Mouse (Mus musculus) MEL (cell line): ENCODE data around the gene Gm49396. TPM values are rescaled to one million over a fixed set of nuclear protein-coding genes. Genes with fewer than 3 reads are reported as not detected.
A peak's percentile ranks its signal among the peaks of the same experiment; 100 is the strongest.

Experiments used
- DNase-seq: peaks from one replicate; pipeline ENCODE4 v3.0.0; 2011; ENCODE audit warnings: low read depth, low spot score
- H3K27ac ChIP-seq: 2 replicates; pipeline ENCODE4 v1.5.1; 2012; ENCODE audit warnings: low read depth, mild to moderate bottlenecking, control low read depth, low read length, moderate library complexity; ENCODE audit not compliant: control insufficient read depth
- H3K27me3 ChIP-seq, 2 experiments: fragments of 150-350 bp in 1 of 2; sonication (generic) in 1 of 2; 2 replicates each; pipeline ENCODE4 v1.6.1; 2012; ENCODE audit warnings: low read length in 2 of 2, mild to moderate bottlenecking in 2 of 2, improper control_type of control experiment in 1 of 2, moderate library complexity in 1 of 2; ENCODE audit not compliant: insufficient read depth in 2 of 2, control insufficient read depth in 1 of 2
- H3K36me3 ChIP-seq, 2 experiments: 2 replicates each; pipeline ENCODE4 v1.6.1; 2012 to 2014; ENCODE audit warnings: low read length in 2 of 2, improper control_type of control experiment in 1 of 2, inconsistent platforms in 1 of 2, mild to moderate bottlenecking in 1 of 2; ENCODE audit not compliant: insufficient read depth in 2 of 2, control insufficient read depth in 1 of 2
- H3K4me1 ChIP-seq, 2 experiments: fragments of 150-350 bp in 1 of 2; sonication (generic) in 1 of 2; 2 replicates each; pipeline ENCODE4 v1.6.1; 2012; ENCODE audit warnings: low read length in 2 of 2, improper control_type of control experiment in 1 of 2, mild to moderate bottlenecking in 1 of 2; ENCODE audit not compliant: insufficient read depth in 2 of 2, control insufficient read depth in 1 of 2
- H3K4me3 ChIP-seq, 2 experiments: fragments of 150-350 bp in 1 of 2; sonication (generic) in 1 of 2; 2 replicates each; pipeline ENCODE4 v1.5.1; 2012; ENCODE audit warnings: low read depth in 2 of 2, low read length in 2 of 2, mild to moderate bottlenecking in 2 of 2, moderate library complexity in 2 of 2, control low read depth in 1 of 2, improper control_type of control experiment in 1 of 2; ENCODE audit not compliant: control insufficient read depth in 1 of 2, insufficient read depth in 1 of 2
- H3K79me2 ChIP-seq: 2 replicates; pipeline ENCODE4 v1.6.1; 2012; ENCODE audit warnings: mild to moderate bottlenecking, low read length, moderate library complexity; ENCODE audit not compliant: control insufficient read depth, poor library complexity, insufficient read depth
- H3K9ac ChIP-seq: 2 replicates; pipeline ENCODE4 v1.6.1; 2012; ENCODE audit warnings: low read depth, mild to moderate bottlenecking, control low read depth, low read length, moderate library complexity; ENCODE audit not compliant: control insufficient read depth, poor library complexity, severe bottlenecking
- H3K9me3 ChIP-seq: fragments of 150-350 bp; sonication (generic); replicated peaks from 2 replicates; pipeline ENCODE4 v1.6.1; 2012; ENCODE audit warnings: mild to moderate bottlenecking, low read length, improper control_type of control experiment, moderate library complexity; ENCODE audit not compliant: insufficient read depth
- BHLHE40 ChIP-seq: IDR thresholded peaks from 2 replicates; pipeline ENCODE4 v1.6.1; 2012; ENCODE audit warnings: low read depth, mild to moderate bottlenecking, inconsistent platforms, low read length, improper control_type of control experiment, borderline replicate concordance
- CHD1 ChIP-seq: IDR thresholded peaks from 2 replicates; pipeline ENCODE4 v1.6.1; 2012; ENCODE audit warnings: low read depth, mild to moderate bottlenecking, inconsistent platforms, low read length, improper control_type of control experiment
- EP300 ChIP-seq, 2 experiments: IDR thresholded peaks; 2 replicates each; pipeline ENCODE4 v1.6.1; 2011; ENCODE audit warnings: improper control_type of control experiment in 2 of 2, low read length in 2 of 2, low read depth in 1 of 2, mild to moderate bottlenecking in 1 of 2
- ETS1 ChIP-seq: IDR thresholded peaks from 2 replicates; pipeline ENCODE4 v1.6.1; 2012; ENCODE audit warnings: low read depth, mild to moderate bottlenecking, inconsistent platforms, low read length, improper control_type of control experiment, moderate library complexity
- GATA1 ChIP-seq: IDR thresholded peaks from 2 replicates; pipeline ENCODE4 v1.6.1; 2011; ENCODE audit warnings: low read depth, low read length, improper control_type of control experiment
- HCFC1 ChIP-seq: IDR thresholded peaks from 2 replicates; pipeline ENCODE4 v1.6.1; 2012; ENCODE audit warnings: low read depth, mild to moderate bottlenecking, inconsistent platforms, low read length, improper control_type of control experiment, moderate library complexity
- JUND ChIP-seq: IDR thresholded peaks from 2 replicates; pipeline ENCODE4 v1.6.1; 2011; ENCODE audit warnings: low read depth, mild to moderate bottlenecking, improper control_type of control experiment, low read length
- MAX ChIP-seq: IDR thresholded peaks from 2 replicates; pipeline ENCODE4 v1.6.1; 2011; ENCODE audit warnings: low read length, improper control_type of control experiment
- MXI1 ChIP-seq: IDR thresholded peaks from 2 replicates; pipeline ENCODE4 v1.6.1; 2011; ENCODE audit warnings: mild to moderate bottlenecking, low read depth, low read length, improper control_type of control experiment
- MYB ChIP-seq: IDR thresholded peaks from 2 replicates; pipeline ENCODE4 v1.6.1; 2011; ENCODE audit warnings: mild to moderate bottlenecking, low read depth, low read length, improper control_type of control experiment
- MYC ChIP-seq: IDR thresholded peaks from 2 replicates; pipeline ENCODE4 v1.6.1; 2011; ENCODE audit warnings: low read depth, mild to moderate bottlenecking, low read length, improper control_type of control experiment, moderate library complexity
- NELFE ChIP-seq: IDR thresholded peaks from 2 replicates; pipeline ENCODE4 v1.6.1; 2011; ENCODE audit warnings: low read depth, low read length, improper control_type of control experiment
- NRF1 ChIP-seq: IDR thresholded peaks from 2 replicates; pipeline ENCODE4 v1.6.1; 2014; ENCODE audit warnings: low read depth, mild to moderate bottlenecking, inconsistent platforms, low read length, improper control_type of control experiment, moderate library complexity; ENCODE audit not compliant: poor library complexity, insufficient read depth, severe bottlenecking
- POLR2A ChIP-seq, 2 experiments: IDR thresholded peaks; 2 replicates each; pipeline ENCODE4 v1.6.1; 2011 to 2012; ENCODE audit warnings: low read length in 2 of 2, mild to moderate bottlenecking in 2 of 2, control low read depth in 1 of 2, improper control_type of control experiment in 1 of 2, low read depth in 1 of 2, moderate library complexity in 1 of 2; ENCODE audit not compliant: control insufficient read depth in 1 of 2, insufficient read depth in 1 of 2, poor library complexity in 1 of 2
- POLR2AphosphoS2 ChIP-seq: IDR thresholded peaks from 2 replicates; pipeline ENCODE4 v1.6.1; 2011; ENCODE audit warnings: low read length, improper control_type of control experiment
- POLR2AphosphoS5 ChIP-seq: IDR thresholded peaks from 2 replicates; pipeline ENCODE4 v1.6.1; 2012; ENCODE audit warnings: low read depth, borderline replicate concordance, mild to moderate bottlenecking, inconsistent platforms, low read length, moderate library complexity, mixed read lengths
- SIN3A ChIP-seq: IDR thresholded peaks from 2 replicates; pipeline ENCODE4 v1.6.1; 2012; ENCODE audit warnings: low read length, improper control_type of control experiment, inconsistent platforms
- SMC3 ChIP-seq: IDR thresholded peaks from 2 replicates; pipeline ENCODE4 v1.6.1; 2011; ENCODE audit warnings: low read depth, low read length, improper control_type of control experiment
- TAL1 ChIP-seq: IDR thresholded peaks from 2 replicates; pipeline ENCODE4 v1.6.1; 2012; ENCODE audit warnings: mild to moderate bottlenecking, inconsistent platforms, low read length, moderate library complexity, mixed read lengths
- TBP ChIP-seq: IDR thresholded peaks from 2 replicates; pipeline ENCODE4 v1.8.0; 2011; ENCODE audit warnings: low read depth, low read length, improper control_type of control experiment
- TCF12 ChIP-seq: IDR thresholded peaks from 2 replicates; pipeline ENCODE4 v1.6.1; 2014; ENCODE audit warnings: low read depth, mild to moderate bottlenecking, inconsistent platforms, low read length, improper control_type of control experiment, moderate library complexity
- UBTF ChIP-seq: IDR thresholded peaks from 2 replicates; pipeline ENCODE4 v1.6.1; 2012; ENCODE audit warnings: low read depth, mild to moderate bottlenecking, inconsistent platforms, low read length, improper control_type of control experiment, moderate library complexity, borderline replicate concordance; ENCODE audit not compliant: insufficient read depth
- USF1 ChIP-seq: IDR thresholded peaks from 2 replicates; pipeline ENCODE4 v1.6.1; 2014; ENCODE audit warnings: low read depth, mild to moderate bottlenecking, inconsistent platforms, low read length, improper control_type of control experiment, moderate library complexity
- USF2 ChIP-seq, 2 experiments: IDR thresholded peaks; 2 replicates each; pipeline ENCODE4 v1.6.1; 2011 to 2012; ENCODE audit warnings: improper control_type of control experiment in 2 of 2, low read length in 2 of 2, borderline replicate concordance in 1 of 2, inconsistent platforms in 1 of 2, low read depth in 1 of 2, mild to moderate bottlenecking in 1 of 2; ENCODE audit not compliant: insufficient read depth in 1 of 2
- ZNF384 ChIP-seq: IDR thresholded peaks from 2 replicates; pipeline ENCODE4 v1.6.1; 2012; ENCODE audit warnings: low read depth, mild to moderate bottlenecking, inconsistent platforms, low read length, improper control_type of control experiment
- polyA plus RNA-seq, 2 experiments: library from polyadenylated mRNA; stranded (reverse) in 1 of 2; unstranded in 1 of 2; fragments of >175 nt in 1 of 2; fragments of >200 nt in 1 of 2; gene quantifications; 2 replicates each; pipeline versions ENCODE4 v1.2.1 to v1.2.4; 2012; ENCODE audit warnings: low replicate concordance in 2 of 2, low read depth in 1 of 2; ENCODE audit not compliant: insufficient read length in 2 of 2, insufficient read depth in 1 of 2, missing spikeins in 1 of 2
- total RNA-seq: library from RNA; depleted of rRNA; stranded (reverse); fragments of 300-350 nt; gene quantifications from 2 replicates; pipeline ENCODE4 v1.2.3, GENCODE M21; 2012

Gene Gm49396
- total and polyA plus RNA-seq, 3 experiments: 1.9 to 4.2 TPM; not detected in 1

- Histone ChIP-seq H3K79me2 (peaks cover 6% of the 10 kb centered on the region), H3K36me3 (peaks cover 0 to 4% of the 10 kb centered on the region in 2 experiments; a peak in 2 of 4 replicates), H3K4me3 (no peak overlapping the region)
Observed at GRCm38 (mm10) chr7:30566033-30566432, 2.9 kb downstream of the Gm49396 start.

GRCm38 (mm10) chr7:30567555-30567954 is 4.4 kb downstream of the Gm49396 start:
- H3K27ac ChIP-seq: no peak overlapping the region
- no peak for TF ChIP-seq MXI1
- no peak for TF ChIP-seq TCF12
- no peak for TF ChIP-seq MYB
- TF ChIP-seq POLR2AphosphoS5: no peak
- TF ChIP-seq ETS1: no peak
- TF ChIP-seq, all 39 proteins: peak for 0
- H3K36me3 ChIP-seq: peaks cover 0 to 4% of the 10 kb centered on the region in 2 experiments; a peak in 3 of 4 replicates
- H3K4me3 ChIP-seq: no peak overlapping the region
- DNase-seq: no peak
- H3K27me3 ChIP-seq: no peaks in the 10 kb centered on the region
- peaks cover 3% of the 10 kb centered on the region for H3K79me2 ChIP-seq
- H3K9ac ChIP-seq: no peak overlapping the region
- peaks cover 3 to 8% of the 10 kb centered on the region in 2 experiments; a peak in 1 of 4 replicates for H3K4me1 ChIP-seq
- no peaks in the 10 kb centered on the region for H3K9me3 ChIP-seq

More at GRCm38 (mm10) chr7:30566033-30566432, 2.9 kb downstream of the Gm49396 start:
- TF ChIP-seq MYC (no peak), NELFE (no peak), ZNF384 (no peak), MXI1 (no peak), SMC3 (no peak), TAL1 (no peak), EP300 (IDR thresholded peaks at IDR 0.05; ENCODE audit: low read depth in 1 of 2, low read length in 2 of 2) (no peak), HCFC1 (no peak)
- no peak for DNase-seq
- Histone ChIP-seq H3K9ac (no peak overlapping the region), H3K9me3 (no peaks in the 10 kb centered on the region), H3K27me3 (no peaks in the 10 kb centered on the region), H3K27ac (no peak overlapping the region), H3K4me1 (peaks cover 2 to 8% of the 10 kb centered on the region in 2 experiments; a peak in 1 of 4 replicates)

- H3K9me3 ChIP-seq: no peaks in the 10 kb centered on the region
- peaks cover 0 to 15% of the 10 kb centered on the region in 2 experiments; a peak in 3 of 4 replicates for H3K36me3 ChIP-seq
- DNase-seq: peak; percentile 63
- no peak overlapping the region for H3K4me3 ChIP-seq
- no peak overlapping the region for H3K9ac ChIP-seq
- no peaks in the 10 kb centered on the region for H3K79me2 ChIP-seq
- no peaks in the 10 kb centered on the region for H3K27me3 ChIP-seq
- peaks cover 0 to 6% of the 10 kb centered on the region in 2 experiments; a peak in 1 of 4 replicates for H3K4me1 ChIP-seq
- H3K27ac ChIP-seq: peak overlapping the region; percentile 15; the same call in 1 of the 2 replicates
- TF ChIP-seq HCFC1: no peak
- no peak for TF ChIP-seq USF1
- no peak for TF ChIP-seq USF2 (IDR thresholded peaks at IDR 0.05; ENCODE audit: borderline replicate concordance in 1 of 2, insufficient read depth in 1 of 2, low read depth in 1 of 2, low read length in 2 of 2)
- TF ChIP-seq MAX: peak; percentile 65
- no peak for TF ChIP-seq MYB
- TF ChIP-seq TCF12: no peak
- peak; percentile 49 for TF ChIP-seq MXI1
- TF ChIP-seq CHD1: no peak
- TF ChIP-seq POLR2A (IDR thresholded peaks at IDR 0.05; ENCODE audit: control insufficient read depth in 1 of 2, insufficient read depth in 1 of 2, low read depth in 1 of 2, low read length in 2 of 2, poor library complexity in 1 of 2): no peak
- no peak for TF ChIP-seq ZNF384
- no peak for TF ChIP-seq NRF1
- TF ChIP-seq BHLHE40: no peak
- no peak for TF ChIP-seq SIN3A
- TF ChIP-seq GATA1: peak; percentile 8; the same call in 1 of the 2 replicates
- TF ChIP-seq POLR2AphosphoS2: no peak
- peak; percentile 61 for TF ChIP-seq TBP
- TF ChIP-seq UBTF: no peak
- no peak for TF ChIP-seq JUND
- TF ChIP-seq EP300 (IDR thresholded peaks at IDR 0.05; ENCODE audit: low read depth in 1 of 2, low read length in 2 of 2): peak in 1 of 2 experiments; percentile 6; a peak in 1 of 4 replicates
- TF ChIP-seq POLR2AphosphoS5: no peak
Observed at GRCm38 (mm10) chr7:30572389-30572788, 9.2 kb downstream of the Gm49396 start.
